Mouse (Mus musculus) kidney, adult 18-20 months (tissue): ENCODE measurements around the gene Olfr1281.
"Not testable (repeated sequence)": the region's sequence is repeated elsewhere in the genome, so short reads cannot be mapped to it uniquely, and the experiment has no call there.

Source experiments
- DNase-seq: peaks from one replicate; pipeline ENCODE4 v3.0.0; 2021

The Olfr1281 gene

GRCm38 (mm10) chr2:111326220-111326619 is at the start of gene Olfr1281:
Gene Olfr1281, plus strand, starts transcription at chr2:111326520.
- no peak for DNase-seq

GRCm38 (mm10) chr2:111289836-111290235 is 36.5 kb upstream of the Olfr1281 start, which contains the start of gene Olfr1278:
Gene Olfr1278, plus strand, starts transcription at chr2:111290136.
- DNase-seq = no peak

DNA sequence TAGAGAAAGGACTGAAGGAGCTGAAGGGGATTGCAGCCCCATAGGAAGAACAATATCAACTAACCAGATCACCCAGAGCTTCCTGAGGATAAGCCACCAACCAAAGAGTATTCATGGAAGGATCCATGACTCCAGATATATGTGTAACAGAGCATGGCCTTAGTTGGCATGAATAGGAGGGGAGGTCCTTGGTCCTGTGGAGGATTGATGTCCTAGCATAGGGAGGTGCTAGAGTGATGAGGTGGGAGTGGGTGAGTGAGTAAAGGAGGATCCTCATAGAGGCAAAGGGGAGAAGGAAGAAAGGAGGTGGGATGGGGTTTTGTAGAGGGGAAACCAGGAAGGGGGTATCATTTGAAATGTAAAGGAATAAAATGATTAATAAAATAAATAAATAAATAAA is 27.8 kb upstream of the Olfr1281 start:
- no peak for DNase-seq

DNA sequence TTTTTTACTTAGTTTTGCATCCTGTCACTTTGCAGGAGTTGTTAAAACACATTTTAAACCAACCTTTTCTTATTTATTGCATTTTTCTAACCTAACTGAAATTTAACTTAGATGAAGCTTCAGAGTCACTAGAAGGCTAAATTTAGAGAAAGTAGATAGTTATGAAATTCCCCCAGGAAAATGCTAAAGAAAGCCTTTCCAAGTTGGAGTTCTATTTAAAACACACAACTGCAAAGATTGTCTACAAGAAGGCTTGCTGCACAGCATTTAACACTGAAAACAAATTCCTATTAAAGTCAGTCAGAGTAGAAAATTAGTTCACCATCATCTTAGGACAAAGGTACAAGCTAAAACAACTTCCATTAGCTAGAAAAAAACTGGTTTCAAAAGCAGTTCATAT is 25.9 kb upstream of the Olfr1281 start, which contains the start of gene Olfr1279:
Gene Olfr1279, plus strand, starts transcription at position 262 of the 400 bp plus-strand sequence.
- DNase-seq = no peak

- DNase-seq = no peak
Observed at GRCm38 (mm10) chr2:111313717-111314116, 12.6 kb upstream of the Olfr1281 start, which contains the start of gene Olfr1280. Gene Olfr1280, plus strand, starts transcription at chr2:111314017.

DNA sequence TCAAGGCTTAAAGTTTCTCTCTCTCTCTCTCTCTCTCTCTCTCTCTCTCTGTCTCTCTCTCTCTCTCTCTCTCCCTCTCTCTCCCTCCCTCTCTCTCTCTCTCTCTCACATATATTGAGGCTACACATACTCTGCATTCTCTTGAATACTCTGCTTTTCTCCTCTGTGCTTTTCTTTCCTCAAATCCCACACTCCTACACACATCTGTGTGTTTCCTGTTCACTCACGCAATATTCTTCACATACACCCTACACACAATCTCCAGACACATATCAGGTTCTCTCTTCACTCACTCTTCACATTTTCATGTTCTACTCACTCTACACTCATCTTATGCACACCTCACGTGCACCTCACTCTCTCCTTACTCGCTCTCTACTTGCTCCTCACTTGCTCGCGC is 7.4 kb downstream of the Olfr1281 start:
- DNase-seq = not testable (repeated sequence)

GRCm38 (mm10) chr2:111335976-111336375 is 9.7 kb downstream of the Olfr1281 start, which contains the start of gene Olfr1282:
Gene Olfr1282, minus strand, starts transcription at chr2:111336076.
- no peak for DNase-seq

GRCm38 (mm10) chr2:111366490-111366889 is 40.2 kb downstream of the Olfr1281 start, which contains the start of gene Olfr1283:
Gene Olfr1283, plus strand, starts transcription at chr2:111366790.
- no peak for DNase-seq

- DNase-seq = no peak
Observed at GRCm38 (mm10) chr2:111375222-111375621, 48.9 kb downstream of the Olfr1281 start, which contains the start of gene Olfr1284. Gene Olfr1284, plus strand, starts transcription at chr2:111375522.
